Mouse (Mus musculus): ENCODE results near the gene Smg7. TPM values are rescaled to one million over a fixed set of nuclear protein-coding genes. Genes with fewer than 3 reads are reported as not detected.

Gene Smg7
- total RNA-seq, 1 experiment from 2014 or later, result 63.7 TPM

DNA sequence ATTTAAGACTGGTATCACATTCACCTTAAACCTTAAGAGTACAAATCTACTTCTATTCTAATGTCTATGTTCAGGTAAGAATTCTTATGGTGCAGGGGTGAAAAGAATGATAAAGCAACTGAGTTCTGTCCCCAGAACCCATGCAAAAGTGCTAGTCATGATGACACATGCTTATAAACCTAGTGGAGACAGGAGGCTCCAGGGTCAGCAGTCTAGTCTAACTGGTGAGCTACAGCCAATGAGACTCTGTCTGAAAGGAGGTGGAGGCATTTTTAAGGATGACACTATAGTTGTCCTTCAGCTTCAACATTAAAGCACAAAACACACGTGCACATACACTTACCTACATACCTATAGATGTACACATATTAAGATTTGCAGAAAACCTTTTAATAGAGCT, 57.8 kb downstream of the Smg7 start:
- ATAC-seq (ENCODE audit: extremely low read depth, insufficient number of reproducible peaks, low FRiP score, poor library complexity, severe bottlenecking), result no peak

GRCm38 (mm10) chr1:152841057-152841456, 61.4 kb downstream of the Smg7 start:
- ATAC-seq (ENCODE audit: extremely low read depth, insufficient number of reproducible peaks, low FRiP score, poor library complexity, severe bottlenecking), result no peak

- no peak for ATAC-seq (ENCODE audit: extremely low read depth, insufficient number of reproducible peaks, low FRiP score, poor library complexity, severe bottlenecking)
These were observed 62.1 kb downstream of the Smg7 start for GRCm38 (mm10) chr1:152840343-152840742.

DNA sequence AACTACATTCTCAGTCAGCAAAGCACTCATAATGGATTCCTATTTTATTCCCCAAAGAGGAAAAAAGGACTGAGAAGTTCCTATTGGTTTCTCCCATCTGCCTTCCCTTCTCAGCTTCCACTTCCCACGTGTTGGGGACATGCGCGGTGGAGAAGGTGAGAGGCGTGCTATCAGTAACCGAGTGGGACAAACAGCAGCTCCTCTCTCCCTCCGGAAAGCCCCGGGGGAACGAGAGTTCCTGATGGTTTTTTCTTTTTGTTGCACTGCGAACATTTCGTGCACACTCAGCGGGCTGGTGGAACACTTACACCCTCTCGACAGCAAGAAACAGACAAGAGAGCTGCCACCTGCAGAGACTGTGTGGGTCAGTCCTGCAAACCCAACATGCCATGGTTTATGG, 63.6 kb downstream of the Smg7 start:
- no peak for ATAC-seq (ENCODE audit: extremely low read depth, insufficient number of reproducible peaks, low FRiP score, poor library complexity, severe bottlenecking)

DNA sequence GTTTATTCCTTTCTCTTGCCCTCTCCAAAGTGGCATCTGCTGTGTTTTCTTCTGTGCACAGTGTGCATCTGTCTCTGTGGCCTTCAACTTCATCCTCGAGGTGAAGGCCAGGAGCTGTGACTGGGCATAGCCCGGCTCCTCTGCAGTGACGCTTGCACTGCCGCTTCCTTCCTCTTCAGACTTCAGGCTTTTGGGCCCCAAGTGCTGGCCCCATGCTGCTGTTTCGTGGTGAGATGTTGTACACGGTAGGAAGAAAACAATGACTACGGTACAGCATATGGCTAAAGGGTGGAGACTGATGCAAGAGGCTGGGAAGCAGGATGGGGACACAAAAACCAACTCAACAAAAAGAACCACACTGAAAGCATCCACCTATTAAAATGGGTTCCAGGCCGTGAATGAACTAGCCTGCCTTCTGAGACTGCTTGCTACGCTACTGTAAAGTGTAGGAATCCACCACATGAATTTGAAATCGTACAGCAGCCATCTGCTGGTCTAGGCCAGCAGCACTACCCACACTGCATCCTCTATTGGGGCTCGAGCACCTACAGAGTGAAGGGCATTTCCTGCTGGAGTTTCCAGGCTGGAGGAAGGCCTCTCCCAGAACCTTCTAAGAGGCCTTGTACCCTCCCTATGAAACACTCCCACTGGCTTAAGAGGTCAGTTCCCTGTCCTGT, 64.3 kb downstream of the Smg7 start:
- peak; percentile 35; the same call in 1 of the 2 replicates for ATAC-seq (ENCODE audit: extremely low read depth, insufficient number of reproducible peaks, low FRiP score, poor library complexity, severe bottlenecking)

- ATAC-seq (ENCODE audit: extremely low read depth, insufficient number of reproducible peaks, low FRiP score, poor library complexity, severe bottlenecking), result no peak
These were observed 67.4 kb downstream of the Smg7 start for GRCm38 (mm10) chr1:152835061-152835460.

DNA sequence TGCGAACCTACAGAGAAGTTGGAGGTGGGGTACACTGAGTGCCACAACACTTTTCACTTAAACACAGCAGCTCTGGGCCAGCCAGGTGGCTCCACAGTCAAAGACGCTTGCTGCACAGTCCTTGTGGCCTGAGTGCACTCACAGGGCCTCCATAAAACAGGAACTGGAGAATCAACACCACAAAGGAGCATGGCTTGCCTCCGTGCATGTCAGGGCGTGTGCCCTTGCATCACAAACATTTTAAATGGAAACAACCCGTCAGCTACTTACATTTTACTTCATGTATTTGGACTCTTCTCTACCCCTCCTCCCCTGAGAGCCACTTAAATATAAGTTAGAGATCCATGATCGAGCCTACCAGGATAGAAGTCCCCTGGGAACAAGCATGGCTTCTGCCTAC, 70.1 kb downstream of the Smg7 start:
- peak; percentile 53 for ATAC-seq (ENCODE audit: extremely low read depth, insufficient number of reproducible peaks, low FRiP score, poor library complexity, severe bottlenecking)

- no peak for ATAC-seq (ENCODE audit: extremely low read depth, insufficient number of reproducible peaks, low FRiP score, poor library complexity, severe bottlenecking)
These were observed 70.8 kb downstream of the Smg7 start for GRCm38 (mm10) chr1:152831619-152832018.

GRCm38 (mm10) chr1:152831003-152831402, 71.4 kb downstream of the Smg7 start:
- no peak for ATAC-seq (ENCODE audit: extremely low read depth, insufficient number of reproducible peaks, low FRiP score, poor library complexity, severe bottlenecking)

DNA sequence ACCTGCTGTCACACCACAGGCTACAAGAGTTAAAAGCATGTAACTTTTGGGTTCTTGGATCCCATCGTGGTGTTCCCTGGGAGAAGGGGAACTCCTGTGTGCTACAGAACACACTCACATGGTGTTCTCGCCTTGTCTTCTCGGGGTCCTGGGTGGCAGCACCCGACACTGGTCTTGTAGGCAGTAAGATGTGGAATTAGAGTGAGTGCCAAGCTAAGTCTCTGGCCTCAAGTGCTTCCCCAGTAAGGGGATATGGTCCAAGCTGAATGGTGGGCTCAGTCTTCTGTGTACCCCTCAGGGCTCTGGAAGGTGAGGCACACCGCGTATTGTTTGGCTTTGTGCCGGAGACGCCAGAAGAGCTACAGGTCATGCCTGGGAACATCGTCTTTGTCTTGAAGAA, 72.4 kb downstream of the Smg7 start:
- no peak for ATAC-seq (ENCODE audit: extremely low read depth, insufficient number of reproducible peaks, low FRiP score, poor library complexity, severe bottlenecking)

DNA sequence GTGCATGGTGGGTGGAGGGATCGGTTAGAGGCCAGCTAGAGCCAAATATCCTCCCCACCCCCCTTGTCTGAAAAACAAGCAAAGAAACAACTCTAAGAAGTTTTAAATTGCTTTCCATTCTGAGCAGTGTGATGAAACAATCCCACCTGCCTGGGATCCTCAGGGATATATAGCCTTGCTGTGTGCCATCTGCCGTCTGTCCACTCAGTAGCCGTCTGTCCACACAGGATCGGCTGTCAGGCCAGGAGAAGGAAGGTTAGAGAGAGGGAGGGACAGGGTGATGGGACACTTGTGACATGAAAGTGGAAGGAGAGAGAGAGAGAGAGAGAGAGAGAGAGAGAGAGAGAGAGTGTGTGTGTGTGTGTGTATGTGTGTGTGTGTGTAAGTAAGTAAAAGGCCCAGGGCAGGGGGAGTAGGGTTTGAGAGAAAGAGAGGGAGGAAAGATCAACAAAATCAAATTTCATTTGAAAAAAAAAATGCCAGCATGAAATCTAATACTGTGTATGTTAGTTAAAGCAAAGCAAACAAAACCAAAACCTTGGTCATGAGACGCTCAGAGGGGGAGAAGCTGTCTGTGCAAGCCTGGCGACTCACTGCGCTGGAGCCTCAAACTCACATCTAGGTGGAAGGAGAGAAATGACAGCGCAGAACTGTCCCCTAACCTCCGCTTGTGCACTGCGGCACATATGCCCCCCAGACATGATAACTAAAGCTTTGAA, 73.7 kb downstream of the Smg7 start:
- ATAC-seq (ENCODE audit: extremely low read depth, insufficient number of reproducible peaks, low FRiP score, poor library complexity, severe bottlenecking), result no peak

DNA sequence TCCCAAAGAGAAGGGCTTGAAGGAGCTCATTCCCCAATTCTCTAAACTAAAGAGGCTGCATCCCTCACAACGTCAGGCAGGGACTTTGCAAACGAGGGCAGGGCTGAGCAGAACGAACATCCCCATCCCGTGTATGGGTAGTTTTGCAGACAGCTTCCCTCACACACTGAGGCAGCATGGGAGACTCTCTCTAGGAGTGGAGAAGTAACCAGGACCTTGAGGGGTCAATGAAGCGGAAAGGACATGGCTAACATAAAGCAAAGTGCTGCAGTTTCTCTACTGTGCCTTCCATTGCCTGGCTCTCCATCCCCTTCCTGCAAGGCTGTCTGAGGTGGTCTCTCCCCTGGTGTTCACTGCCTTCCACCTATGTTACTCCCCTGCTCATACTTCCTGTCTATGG, 74.3 kb downstream of the Smg7 start:
- no peak for ATAC-seq (ENCODE audit: extremely low read depth, insufficient number of reproducible peaks, low FRiP score, poor library complexity, severe bottlenecking)

DNA sequence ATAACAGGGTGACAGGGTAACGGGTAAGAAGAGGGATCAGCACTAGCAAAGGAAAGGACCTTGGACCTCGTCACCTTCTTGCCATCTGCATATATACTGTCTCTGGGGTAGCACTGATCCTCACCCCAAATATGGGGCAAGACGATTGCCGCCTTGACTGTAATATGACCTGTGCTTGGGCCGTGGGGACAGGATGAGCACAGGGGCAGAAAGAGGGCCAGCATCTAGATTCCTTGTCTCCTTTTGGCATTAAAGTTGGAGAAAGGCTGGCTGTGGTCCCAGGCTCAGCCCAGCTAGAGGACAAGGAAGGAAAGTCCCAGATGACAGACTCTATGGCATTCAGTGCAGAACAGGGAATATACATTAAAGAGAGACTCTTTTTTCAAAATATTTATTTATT, 76.0 kb downstream of the Smg7 start:
- 0 out of 2 replicates have a peak, but pooled peaks have one; percentile 5 for ATAC-seq (ENCODE audit: extremely low read depth, insufficient number of reproducible peaks, low FRiP score, poor library complexity, severe bottlenecking)

- no peak for ATAC-seq (ENCODE audit: extremely low read depth, insufficient number of reproducible peaks, low FRiP score, poor library complexity, severe bottlenecking)
These were observed 78.2 kb downstream of the Smg7 start for GRCm38 (mm10) chr1:152824206-152824605.

DNA sequence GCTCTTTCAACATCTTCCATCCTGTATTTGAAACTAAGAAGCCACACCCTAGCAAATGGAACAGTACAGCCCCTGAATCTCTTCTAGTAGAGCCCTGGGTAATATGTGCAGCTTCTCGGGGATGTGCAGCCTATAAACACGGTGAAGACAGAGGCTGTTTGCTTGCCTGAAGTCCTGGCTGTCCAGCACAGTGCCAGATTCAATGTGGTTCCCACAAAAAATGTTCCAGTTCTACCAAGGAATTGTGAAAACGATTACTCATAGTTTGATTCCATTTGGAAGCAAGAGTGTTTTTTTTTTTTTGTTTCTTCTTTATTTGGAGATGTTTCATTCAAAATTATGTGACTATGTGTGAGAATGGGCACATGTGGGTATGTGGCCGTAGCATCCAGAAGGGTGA, 80.7 kb downstream of the Smg7 start:
- ATAC-seq (ENCODE audit: extremely low read depth, insufficient number of reproducible peaks, low FRiP score, poor library complexity, severe bottlenecking), result no peak

GRCm38 (mm10) chr1:152820911-152821695, 81.3 kb downstream of the Smg7 start:
- no peak for ATAC-seq (ENCODE audit: extremely low read depth, insufficient number of reproducible peaks, low FRiP score, poor library complexity, severe bottlenecking)

- ATAC-seq (ENCODE audit: extremely low read depth, insufficient number of reproducible peaks, low FRiP score, poor library complexity, severe bottlenecking), result no peak
These were observed 82.9 kb downstream of the Smg7 start for GRCm38 (mm10) chr1:152819558-152819957.

DNA sequence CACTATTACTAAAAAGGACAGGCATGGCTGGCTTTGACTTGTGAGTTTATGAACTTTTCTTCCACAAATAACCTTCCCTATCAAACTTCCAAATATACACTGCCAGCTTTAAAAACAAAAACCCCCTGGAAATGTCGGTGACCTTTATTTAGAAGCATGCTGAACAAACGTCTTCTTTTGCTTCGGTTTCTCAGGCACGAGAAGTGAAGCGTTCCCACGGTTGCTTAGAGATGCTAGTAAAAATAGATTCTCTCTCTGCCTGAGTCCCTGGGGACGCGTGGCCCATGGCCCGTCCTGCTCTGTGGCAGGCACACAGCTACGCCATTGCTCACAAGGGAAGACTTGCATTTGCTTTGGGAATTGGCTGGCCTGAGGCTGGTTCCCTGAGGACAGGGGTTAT, 84.7 kb downstream of the Smg7 start:
- ATAC-seq (ENCODE audit: extremely low read depth, insufficient number of reproducible peaks, low FRiP score, poor library complexity, severe bottlenecking), result 0 out of 2 replicates have a peak, but pooled peaks have one; percentile 24

DNA sequence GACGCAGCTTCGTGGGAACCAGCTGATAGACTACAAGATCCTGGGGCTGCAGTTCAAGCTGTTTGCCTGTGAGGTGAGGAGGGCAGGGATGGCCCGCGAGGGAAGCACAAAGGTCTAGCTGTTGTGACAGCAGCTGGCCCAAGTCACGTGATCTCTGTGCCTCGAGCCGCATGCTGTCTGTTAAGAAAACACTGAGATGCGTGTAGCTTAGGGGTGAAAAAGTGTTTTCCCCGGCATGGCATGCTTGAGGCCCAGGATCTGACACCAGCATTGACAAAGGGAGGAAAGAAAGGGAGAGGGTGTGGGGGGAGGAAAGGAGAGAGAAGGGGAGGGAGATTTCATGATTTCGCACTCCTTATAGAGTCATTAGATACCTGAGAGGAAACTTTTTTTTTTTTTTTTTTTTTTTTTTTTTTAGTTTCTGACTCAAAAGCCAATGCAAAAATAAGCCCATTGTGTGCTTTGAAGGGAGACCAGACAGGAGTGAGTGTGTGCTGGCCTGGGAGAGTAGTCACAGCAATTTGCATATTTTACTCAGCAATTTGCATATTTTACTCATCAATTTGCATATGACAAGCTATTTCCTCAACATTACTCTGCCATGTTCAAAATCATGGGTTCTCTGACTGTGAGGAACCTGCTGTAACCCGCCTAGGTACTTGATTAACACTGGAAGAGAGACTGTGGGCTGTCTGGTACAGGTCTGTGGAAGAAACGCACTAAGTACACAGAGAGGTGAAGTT, 85.2 kb downstream of the Smg7 start:
- peak; percentile 74 for ATAC-seq (ENCODE audit: extremely low read depth, insufficient number of reproducible peaks, low FRiP score, poor library complexity, severe bottlenecking)

Measured in neutrophil, adult 5-6 weeks (primary cell).